Mouse (Mus musculus) urinary bladder, adult 2 months (tissue): ENCODE data around the gene Ccdc47. TPM values are rescaled to one million over a fixed set of nuclear protein-coding genes. Genes with fewer than 3 reads are reported as not detected.

Experiments
- DNase-seq: peaks from one replicate; pipeline ENCODE4 v3.0.0; 2022; ENCODE audit warnings: low spot score
- polyA plus RNA-seq: library from polyadenylated mRNA; depleted of rRNA; stranded (reverse); fragments of >200 nt; gene quantifications from 2 replicates; pipeline ENCODE4 v1.2.3, GENCODE M21; 2012; rRNA removed

The Ccdc47 gene
- polyA plus RNA-seq, 1 experiment: 61.2 TPM

- peak; percentile 31 for DNase-seq
These were observed 55.1 kb downstream of the Ccdc47 start, which contains the start of the genes Gm10840 and Limd2 for GRCm38 (mm10) chr11:106160841-106161721. TSS of gene Gm10840 (plus strand) at chr11:106160850. TSS of gene Limd2 (minus strand) at chr11:106160860.

- peak; percentile 60 for DNase-seq
These were observed 56.0 kb downstream of the Ccdc47 start for GRCm38 (mm10) chr11:106159921-106160840.

- DNase-seq: no peak
These were observed 56.8 kb downstream of the Ccdc47 start for GRCm38 (mm10) chr11:106159216-106159920.

GRCm38 (mm10) chr11:106158930-106159215 lies 57.3 kb downstream of the Ccdc47 start:
- no peak for DNase-seq

GRCm38 (mm10) chr11:106158081-106158929 lies 57.8 kb downstream of the Ccdc47 start:
- no peak for DNase-seq

GRCm38 (mm10) chr11:106157154-106157553 lies 59.0 kb downstream of the Ccdc47 start:
- DNase-seq: no peak

- no peak for DNase-seq
These were observed 59.9 kb downstream of the Ccdc47 start for GRCm38 (mm10) chr11:106156257-106156656.

GRCm38 (mm10) chr11:106155761-106156160 lies 60.4 kb downstream of the Ccdc47 start:
- DNase-seq: no peak

- no peak for DNase-seq
These were observed 61.4 kb downstream of the Ccdc47 start for GRCm38 (mm10) chr11:106154770-106155169.

- DNase-seq: no peak
These were observed 62.1 kb downstream of the Ccdc47 start for GRCm38 (mm10) chr11:106154091-106154490.

GRCm38 (mm10) chr11:106152132-106152531 lies 64.0 kb downstream of the Ccdc47 start:
- no peak for DNase-seq

- DNase-seq: no peak
These were observed 64.9 kb downstream of the Ccdc47 start for GRCm38 (mm10) chr11:106151219-106151618.

Other genes with a start within 250 kb of the Ccdc47 start
- gene Ace, start 248.4 kb downstream of the Ccdc47 start, polyA plus RNA-seq: 13.6 and 16.5 TPM in 2 replicates
- not detected in 2 replicates for gene Ace3, start 221.7 kb downstream of the Ccdc47 start, polyA plus RNA-seq
- 0.04 TPM in 2 replicates for gene Kcnh6, start 208.2 kb downstream of the Ccdc47 start, polyA plus RNA-seq
- 38.9 and 40.4 TPM in 2 replicates for gene Dcaf7, start 179.5 kb downstream of the Ccdc47 start, polyA plus RNA-seq
- gene Taco1, start 150.3 kb downstream of the Ccdc47 start, polyA plus RNA-seq: 11.3 and 13.1 TPM in 2 replicates
- 38.1 and 39.1 TPM in 2 replicates for gene Map3k3, start 131.7 kb downstream of the Ccdc47 start, polyA plus RNA-seq
- not detected in 2 replicates for gene Gm10840, start 55.5 kb downstream of the Ccdc47 start, polyA plus RNA-seq
- gene Limd2, start 55.5 kb downstream of the Ccdc47 start, polyA plus RNA-seq: 14.8 and 16.5 TPM in 2 replicates
- gene Strada, start 14.2 kb downstream of the Ccdc47 start, polyA plus RNA-seq: 27.1 and 29.6 TPM in 2 replicates
- 29.2 and 34.3 TPM in 2 replicates for gene Ddx42, start 582 bp upstream of the Ccdc47 start, polyA plus RNA-seq
- gene Ftsj3, start 39.7 kb upstream of the Ccdc47 start, polyA plus RNA-seq: 26.7 and 27.0 TPM in 2 replicates
- 152 and 156 TPM in 2 replicates for gene Psmc5, start 39.8 kb upstream of the Ccdc47 start, polyA plus RNA-seq
- gene Smarcd2, start 56.6 kb upstream of the Ccdc47 start, polyA plus RNA-seq: 105 and 110 TPM in 2 replicates
- 0.11 and 0.19 TPM in 2 replicates for gene Tcam1, start 60.3 kb upstream of the Ccdc47 start, polyA plus RNA-seq
- not detected in 2 replicates for gene Gh, start 85.5 kb upstream of the Ccdc47 start, polyA plus RNA-seq
- 1.3 and 1.7 TPM in 2 replicates for gene Cd79b, start 98.4 kb upstream of the Ccdc47 start, polyA plus RNA-seq
- 0.10 and 0.19 TPM in 2 replicates for gene Scn4a, start 136.9 kb upstream of the Ccdc47 start, polyA plus RNA-seq
- gene Prr29, start 149.1 kb upstream of the Ccdc47 start, polyA plus RNA-seq: 0.27 and 0.33 TPM in 2 replicates
- 13.2 and 16.3 TPM in 2 replicates for gene Icam2, start 171.7 kb upstream of the Ccdc47 start, polyA plus RNA-seq